Comparison of ENCODE assay signal across 22 mouse cellular contexts in the genomic region with DNA sequence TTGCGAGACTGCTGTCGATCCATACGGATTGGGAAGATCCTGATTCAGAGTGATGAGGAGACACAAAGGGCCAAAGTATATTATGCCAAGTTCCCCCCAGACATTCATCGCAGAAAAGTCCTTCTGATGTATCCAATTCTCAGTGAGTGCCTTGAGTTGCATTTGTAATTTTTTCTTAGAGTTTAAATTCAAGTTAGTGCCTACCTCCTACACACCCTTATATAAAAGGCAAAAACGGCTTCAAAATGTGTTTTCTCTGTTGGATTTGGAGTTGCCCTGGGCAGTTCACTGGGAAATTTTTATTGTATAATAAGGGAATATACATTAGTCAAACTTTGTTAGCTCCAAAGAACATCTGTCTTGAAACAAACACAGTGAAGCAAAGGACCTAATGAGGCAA.
"Had no signal": no experiment of that assay in that cellular context is flagged by ENCODE, and none has a peak within 500 bp of the region (broad histone marks: within the 10 kb centered on the region; RNA-seq: fewer than 3 reads in every experiment).

No protein-coding gene starts in this region.

- ATAC-seq: hindbrain, embryonic 16.5 days; hindbrain, postnatal 0 days; inflammation-experienced regulatory T-cells, adult 6 months; intestine, embryonic 15.5 days; intestine, embryonic 16.5 days; intestine, postnatal 0 days had no signal

- DNase-seq: heart, postnatal 10 days; heart, postnatal 14 days; heart, postnatal 36 days; heart, postnatal 4 days; kidney, adult 11 months; kidney, adult 18-20 months; kidney, adult 2 months; kidney, adult 8-10 months; kidney, adult 9 months; kidney, postnatal 10 days; kidney, postnatal 14 days; kidney, postnatal 25 days; kidney, postnatal 36 days; kidney, postnatal 4 days; layer of hippocampus, adult 9-11 months; layer of hippocampus, postnatal 36 days had no signal
